Mouse (Mus musculus) olfactory bulb, adult 2 months (tissue): ENCODE measurements around the gene Exoc6.

ENCODE experiments used
- CTCF ChIP-seq: fragments of 200-500 bp; IDR thresholded peaks from 2 replicates; pipeline ENCODE4 v1.5.1; 2012; ENCODE audit warnings: low read depth, mild to moderate bottlenecking, low read length, moderate library complexity; ENCODE audit not compliant: insufficient read depth
- POLR2A ChIP-seq: fragments of 200-500 bp; IDR thresholded peaks from 2 replicates; pipeline ENCODE4 v1.6.1; 2012; ENCODE audit warnings: mild to moderate bottlenecking, low read depth, low read length, moderate library complexity; ENCODE audit not compliant: insufficient read depth

DNA sequence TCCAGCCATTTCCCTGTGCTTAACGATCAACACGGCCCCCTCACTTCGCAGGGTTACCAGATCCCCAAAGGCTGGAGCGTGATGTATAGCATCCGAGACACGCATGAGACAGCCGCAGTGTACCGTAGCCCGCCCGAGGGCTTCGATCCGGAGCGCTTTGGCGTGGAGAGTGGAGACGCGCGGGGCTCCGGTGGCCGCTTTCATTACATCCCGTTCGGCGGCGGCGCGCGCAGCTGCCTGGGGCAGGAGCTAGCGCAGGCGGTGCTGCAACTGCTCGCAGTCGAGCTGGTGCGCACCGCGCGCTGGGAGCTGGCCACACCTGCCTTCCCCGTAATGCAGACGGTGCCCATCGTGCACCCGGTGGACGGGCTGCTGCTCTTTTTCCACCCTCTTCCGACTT is 142.7 kb downstream of the Exoc6 start:
- TF ChIP-seq CTCF (no peak), POLR2A (no peak)
